Mouse (Mus musculus) liver, embryonic 12.5 days (tissue): Measurements from ENCODE around the gene Arfip1. TPM values are rescaled to one million over a fixed set of nuclear protein-coding genes. Genes with fewer than 3 reads are reported as not detected.

Source experiments
- ATAC-seq: fragments of 200-750 bp; cut with Nextera tagmentation; 2 replicates; pipeline ENCODE4 v1.8.0; 2017; ENCODE audit warnings: moderate number of reproducible peaks, mild to moderate bottlenecking, moderate library complexity
- H3K27ac ChIP-seq: fragments of 300-500 bp; sonication (generic); 2 replicates; pipeline ENCODE4 v1.5.1; 2016; ENCODE audit warnings: mild to moderate bottlenecking
- H3K27me3 ChIP-seq: fragments of 300-500 bp; sonication (generic); replicated peaks from 2 replicates; pipeline ENCODE4 v1.6.1; 2016; ENCODE audit warnings: mild to moderate bottlenecking, moderate library complexity
- H3K36me3 ChIP-seq: fragments of 300-500 bp; sonication (generic); 2 replicates; pipeline ENCODE4 v1.6.1; 2016; ENCODE audit warnings: mild to moderate bottlenecking, moderate library complexity
- H3K4me1 ChIP-seq: fragments of 300-500 bp; sonication (generic); 2 replicates; pipeline ENCODE4 v1.6.1; 2016
- H3K4me2 ChIP-seq: fragments of 300-500 bp; sonication (generic); 2 replicates; pipeline ENCODE4 v1.6.1; 2016; ENCODE audit warnings: mild to moderate bottlenecking, moderate library complexity
- H3K4me3 ChIP-seq: fragments of 300-500 bp; sonication (generic); 2 replicates; pipeline ENCODE4 v1.5.1; 2016; ENCODE audit warnings: mild to moderate bottlenecking, moderate library complexity
- H3K9ac ChIP-seq: fragments of 300-500 bp; sonication (generic); 2 replicates; pipeline ENCODE4 v1.6.1; 2016; ENCODE audit warnings: mild to moderate bottlenecking, moderate library complexity
- H3K9me3 ChIP-seq: fragments of 300-500 bp; sonication (generic); replicated peaks from 2 replicates; pipeline ENCODE4 v1.6.1; 2016; ENCODE audit warnings: mild to moderate bottlenecking, moderate library complexity
- WGBS: fragments of 180-500 bp; shearing (Covaris S2); methylation state at CpG from one replicate; pipeline ENCODE4 v1.1.7; 2016; ENCODE audit not compliant: insufficient replicate concordance; 5-methylcytosine and 5-hydroxymethylcytosine counted together
- polyA plus RNA-seq: library from polyadenylated mRNA; unstranded; fragments of >200 nt; fragmentation: Nextera tagmentation; extraction: Ambion mirVana; gene quantifications from 2 replicates; pipeline ENCODE4 v1.2.1, GENCODE M21; 2016

Arfip1 gene
- polyA plus RNA-seq, 1 experiment from 2014 or later, result 16.5 TPM

DNA sequence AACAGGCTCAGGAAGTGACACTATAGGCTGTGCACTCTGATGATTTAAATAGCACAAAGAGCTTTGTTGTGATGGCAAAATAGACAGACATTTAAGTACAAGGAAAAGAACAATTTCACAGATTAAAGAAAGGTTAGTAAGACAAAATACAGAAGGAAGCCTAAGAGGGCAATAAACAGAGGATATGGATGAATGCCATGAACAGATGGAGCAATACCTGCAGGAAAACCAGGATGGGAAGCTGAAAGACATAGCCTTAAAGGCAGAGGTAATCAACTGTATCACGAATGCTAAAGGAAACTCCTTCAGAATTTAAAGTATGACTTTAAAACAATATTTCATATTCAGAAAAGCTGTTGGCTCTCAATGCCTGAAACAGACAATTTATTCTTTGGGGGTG is 57.5 kb downstream of the Arfip1 start:
- Histone ChIP-seq H3K27ac (no peak overlapping the region), H3K27me3 (no peaks in the 10 kb centered on the region), H3K9ac (no peak overlapping the region), H3K4me3 (no peak overlapping the region), H3K36me3 (peaks cover 6% of the 10 kb centered on the region; the same call in 1 of the 2 replicates), H3K9me3 (no peaks in the 10 kb centered on the region), H3K4me1 (0 out of 2 replicates have a peak, but pooled peaks cover 4% of the 10 kb centered on the region), H3K4me2 (no peak overlapping the region)
- ATAC-seq, result no peak
- WGBS, result 65% methylated on average over 1 of the region's 1 CpGs

GRCm38 (mm10) chr3:84516163-84516562 is 66.3 kb downstream of the Arfip1 start:
- H3K4me3 ChIP-seq, result no peak overlapping the region
- H3K27me3 ChIP-seq, result no peaks in the 10 kb centered on the region
- H3K4me2 ChIP-seq, result no peak overlapping the region
- WGBS, result 87% methylated on average over 3 of the region's 3 CpGs
- no peaks in the 10 kb centered on the region for H3K9me3 ChIP-seq
- ATAC-seq, result no peak
- peaks cover 16% of the 10 kb centered on the region for H3K4me1 ChIP-seq
- no peak overlapping the region for H3K27ac ChIP-seq
- peaks cover 8% of the 10 kb centered on the region; the same call in 1 of the 2 replicates for H3K36me3 ChIP-seq
- no peak overlapping the region for H3K9ac ChIP-seq

GRCm38 (mm10) chr3:84512774-84513515 is 69.5 kb downstream of the Arfip1 start:
- H3K9ac ChIP-seq, result no peak overlapping the region
- H3K27me3 ChIP-seq, result no peaks in the 10 kb centered on the region
- 53% methylated on average over 6 of the region's 6 CpGs for WGBS
- H3K9me3 ChIP-seq, result no peaks in the 10 kb centered on the region
- H3K4me2 ChIP-seq, result no peak overlapping the region
- H3K4me1 ChIP-seq, result peaks cover 16% of the 10 kb centered on the region
- no peak overlapping the region for H3K27ac ChIP-seq
- H3K36me3 ChIP-seq, result peaks cover 7% of the 10 kb centered on the region; the same call in 1 of the 2 replicates
- no peak overlapping the region for H3K4me3 ChIP-seq
- no peak for ATAC-seq

- Histone ChIP-seq H3K9ac (no peak overlapping the region), H3K4me2 (no peak overlapping the region), H3K4me3 (no peak overlapping the region), H3K9me3 (no peaks in the 10 kb centered on the region), H3K36me3 (peaks cover 14% of the 10 kb centered on the region; the same call in 1 of the 2 replicates), H3K27me3 (no peaks in the 10 kb centered on the region), H3K27ac (no peak overlapping the region), H3K4me1 (peaks cover 22% of the 10 kb centered on the region)
- ATAC-seq, result 0 out of 2 replicates have a peak, but pooled peaks have one; percentile 37
- WGBS, result 39% methylated on average over 4 of the region's 4 CpGs
Observed at GRCm38 (mm10) chr3:84505193-84505592, 77.2 kb downstream of the Arfip1 start.

DNA sequence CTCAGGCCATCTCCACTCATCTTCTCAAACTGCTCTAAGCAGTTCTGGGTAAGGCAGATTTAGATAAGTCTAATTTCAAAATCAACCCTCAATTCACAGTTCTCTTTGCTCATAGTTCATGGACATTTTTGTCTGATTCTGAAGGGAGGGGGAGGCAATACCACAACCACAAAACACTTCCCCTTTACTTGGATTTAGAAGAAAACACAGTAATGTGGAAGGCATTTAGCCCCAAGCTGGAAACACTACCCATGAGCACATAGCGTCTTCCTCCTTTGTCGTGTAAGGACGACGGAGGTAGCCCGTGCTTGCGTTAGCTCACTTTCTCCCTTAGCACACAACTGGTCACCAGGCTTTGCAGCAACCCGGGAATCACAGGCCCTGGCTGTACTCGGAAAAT is 78.1 kb downstream of the Arfip1 start:
- Histone ChIP-seq H3K4me1 (peaks cover 22% of the 10 kb centered on the region), H3K27me3 (no peaks in the 10 kb centered on the region), H3K9ac (no peak overlapping the region), H3K9me3 (no peaks in the 10 kb centered on the region), H3K27ac (no peak overlapping the region), H3K36me3 (peaks cover 12% of the 10 kb centered on the region; the same call in 1 of the 2 replicates), H3K4me3 (no peak overlapping the region), H3K4me2 (no peak overlapping the region)
- no peak for ATAC-seq
- WGBS, result 57% methylated on average over 8 of the region's 8 CpGs

- Histone ChIP-seq H3K9ac (no peak overlapping the region), H3K36me3 (peaks cover 11% of the 10 kb centered on the region; the same call in 1 of the 2 replicates), H3K4me3 (no peak overlapping the region), H3K27me3 (no peaks in the 10 kb centered on the region), H3K9me3 (no peaks in the 10 kb centered on the region), H3K27ac (no peak overlapping the region), H3K4me2 (no peak overlapping the region), H3K4me1 (peaks cover 22% of the 10 kb centered on the region)
- WGBS, result 77% methylated on average over 2 of the region's 2 CpGs
- ATAC-seq, result no peak
Observed at GRCm38 (mm10) chr3:84502101-84502500, 80.3 kb downstream of the Arfip1 start.

DNA sequence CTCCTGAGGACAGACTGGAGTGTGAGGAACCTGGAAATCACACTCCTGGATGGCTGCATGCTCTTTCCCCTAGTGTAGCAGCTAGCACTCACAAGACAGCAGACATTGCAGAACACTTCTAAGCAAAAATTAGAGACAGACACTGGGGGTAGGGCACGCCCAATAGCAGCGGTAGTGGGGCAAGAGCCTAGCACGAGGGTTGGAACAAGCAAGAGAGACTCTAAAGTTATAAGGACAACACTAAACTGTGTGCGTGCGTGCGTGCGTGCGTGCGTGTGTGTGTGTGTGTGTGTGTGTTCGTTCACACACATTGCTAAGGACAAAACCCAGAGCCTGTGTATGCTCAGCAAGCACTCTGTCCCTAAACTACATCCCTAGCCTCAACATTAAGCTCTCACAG is 81.9 kb downstream of the Arfip1 start:
- Histone ChIP-seq H3K4me1 (peaks cover 20% of the 10 kb centered on the region), H3K36me3 (peaks cover 11% of the 10 kb centered on the region; the same call in 1 of the 2 replicates), H3K9me3 (no peaks in the 10 kb centered on the region), H3K9ac (no peak overlapping the region), H3K4me2 (no peak overlapping the region), H3K4me3 (no peak overlapping the region), H3K27ac (no peak overlapping the region), H3K27me3 (no peaks in the 10 kb centered on the region)
- 86% methylated on average over 10 of the region's 10 CpGs for WGBS
- no peak for ATAC-seq

DNA sequence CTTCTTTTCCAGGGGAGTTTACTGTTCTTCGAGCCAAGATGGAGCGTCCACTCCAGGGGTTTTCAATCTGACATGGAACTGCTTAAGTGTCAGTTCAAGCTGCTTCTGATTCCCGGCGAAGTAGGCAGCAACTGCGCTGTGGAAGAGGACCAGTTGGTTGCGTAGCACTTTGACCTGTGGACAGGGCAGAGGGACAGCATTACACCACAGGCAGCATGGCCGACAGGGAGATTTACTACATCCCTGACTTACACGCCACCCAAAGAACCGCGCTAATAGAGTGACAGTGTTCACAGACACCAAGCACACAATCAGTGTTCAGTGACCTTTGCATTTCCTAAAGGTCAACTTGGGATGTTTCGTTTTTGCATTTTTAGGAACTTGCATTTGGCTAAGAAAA is 84.7 kb downstream of the Arfip1 start:
- peaks cover 16% of the 10 kb centered on the region for H3K36me3 ChIP-seq
- no peaks in the 10 kb centered on the region for H3K27me3 ChIP-seq
- ATAC-seq, result no peak
- WGBS, result 82% methylated on average over 11 of the region's 11 CpGs
- no peak overlapping the region for H3K9ac ChIP-seq
- H3K4me3 ChIP-seq, result no peak overlapping the region
- H3K4me2 ChIP-seq, result no peak overlapping the region
- 0 out of 2 replicates have a peak, but pooled peaks cover 6% of the 10 kb centered on the region for H3K4me1 ChIP-seq
- H3K9me3 ChIP-seq, result no peaks in the 10 kb centered on the region
- H3K27ac ChIP-seq, result no peak overlapping the region

DNA sequence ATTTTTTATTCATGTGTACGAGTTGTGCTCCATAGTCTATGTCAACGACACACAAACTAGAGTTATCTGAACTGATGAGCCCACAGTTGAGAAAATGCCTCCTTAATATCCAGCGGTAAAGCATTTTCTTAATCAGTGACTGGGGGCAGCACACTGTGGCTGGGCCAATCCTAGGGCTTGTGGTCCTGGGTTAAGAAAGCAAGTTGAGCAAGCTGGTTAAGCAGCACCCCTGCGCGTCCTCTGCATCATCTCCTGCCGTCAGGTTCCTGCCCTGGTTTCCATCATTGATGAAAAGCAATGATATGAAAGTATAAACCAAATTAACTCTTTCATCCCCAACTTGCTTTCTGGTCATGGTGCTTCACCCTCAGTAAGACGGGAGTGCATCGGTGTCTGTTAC is 89.8 kb downstream of the Arfip1 start:
- Histone ChIP-seq H3K4me3 (no peak overlapping the region), H3K27ac (no peak overlapping the region), H3K9ac (no peak overlapping the region), H3K4me2 (no peak overlapping the region), H3K27me3 (no peaks in the 10 kb centered on the region), H3K9me3 (no peaks in the 10 kb centered on the region), H3K4me1 (0 out of 2 replicates have a peak, but pooled peaks cover 8% of the 10 kb centered on the region), H3K36me3 (peaks cover 13% of the 10 kb centered on the region)
- 69% methylated on average over 8 of the region's 8 CpGs for WGBS
- no peak for ATAC-seq

DNA sequence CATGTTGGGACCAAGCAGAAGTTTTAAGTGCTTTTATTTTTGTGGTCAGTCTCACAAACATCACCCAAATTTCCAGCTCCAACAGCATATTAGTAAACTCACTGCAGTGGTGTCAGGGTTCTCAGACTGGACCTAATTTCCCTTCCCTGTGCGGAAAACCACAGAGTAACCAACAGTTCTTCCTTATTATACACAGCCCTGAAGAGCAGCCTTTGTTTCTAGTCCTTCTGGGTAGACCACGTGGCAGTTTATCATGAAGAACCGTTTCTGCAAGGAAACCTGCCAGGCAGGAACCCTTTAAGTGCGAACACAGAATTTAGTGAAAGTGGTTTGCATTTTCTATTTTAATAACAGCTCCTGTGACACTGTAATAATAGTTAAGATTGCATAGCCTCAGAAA is 90.3 kb downstream of the Arfip1 start:
- H3K4me1 ChIP-seq, result 0 out of 2 replicates have a peak, but pooled peaks cover 8% of the 10 kb centered on the region
- no peaks in the 10 kb centered on the region for H3K9me3 ChIP-seq
- 28% methylated on average over 4 of the region's 4 CpGs for WGBS
- no peak overlapping the region for H3K4me3 ChIP-seq
- H3K27ac ChIP-seq, result no peak overlapping the region
- no peaks in the 10 kb centered on the region for H3K27me3 ChIP-seq
- H3K4me2 ChIP-seq, result no peak overlapping the region
- no peak for ATAC-seq
- no peak overlapping the region for H3K9ac ChIP-seq
- peaks cover 11% of the 10 kb centered on the region for H3K36me3 ChIP-seq

- Histone ChIP-seq H3K9me3 (no peaks in the 10 kb centered on the region), H3K27ac (no peak overlapping the region), H3K9ac (no peak overlapping the region), H3K4me1 (0 out of 2 replicates have a peak, but pooled peaks cover 8% of the 10 kb centered on the region), H3K4me3 (no peak overlapping the region), H3K36me3 (peaks cover 10% of the 10 kb centered on the region), H3K4me2 (no peak overlapping the region), H3K27me3 (no peaks in the 10 kb centered on the region)
- WGBS, result 73% methylated on average over 6 of the region's 6 CpGs
- no peak for ATAC-seq
Observed at GRCm38 (mm10) chr3:84488716-84489115, 93.7 kb downstream of the Arfip1 start.

GRCm38 (mm10) chr3:84484891-84485290 is 97.5 kb downstream of the Arfip1 start:
- Histone ChIP-seq H3K4me1 (peaks cover 16% of the 10 kb centered on the region), H3K4me2 (no peak overlapping the region), H3K27ac (no peak overlapping the region), H3K27me3 (peaks cover 29% of the 10 kb centered on the region), H3K4me3 (no peak overlapping the region), H3K9ac (no peak overlapping the region), H3K36me3 (no peaks in the 10 kb centered on the region), H3K9me3 (no peaks in the 10 kb centered on the region)
- 68% methylated on average over 3 of the region's 3 CpGs for WGBS
- no peak for ATAC-seq
